Mouse (Mus musculus) neural tube, embryonic 13.5 days (tissue): ENCODE data around the gene Bricd5. TPM values are rescaled to one million over a fixed set of nuclear protein-coding genes. Genes with fewer than 3 reads are reported as not detected.

Source experiments
- ATAC-seq: fragments of 200-750 bp; cut with Nextera tagmentation; 2 replicates; pipeline ENCODE4 v1.8.0; 2017; ENCODE audit warnings: low read depth, mild to moderate bottlenecking, moderate TSS enrichment, moderate library complexity
- H3K27ac ChIP-seq: fragments of 300-500 bp; sonication (generic); replicated peaks from 2 replicates; pipeline ENCODE4 v1.5.1; 2015; ENCODE audit warnings: moderate library complexity, mild to moderate bottlenecking, inconsistent platforms
- H3K27me3 ChIP-seq: fragments of 300-500 bp; sonication (generic); 2 replicates; pipeline ENCODE4 v1.6.1; 2015; ENCODE audit warnings: mild to moderate bottlenecking, inconsistent platforms
- H3K36me3 ChIP-seq: fragments of 300-500 bp; sonication (generic); 2 replicates; pipeline ENCODE4 v1.6.1; 2015; ENCODE audit warnings: mild to moderate bottlenecking, inconsistent platforms
- H3K4me1 ChIP-seq: fragments of 300-500 bp; sonication (generic); replicated peaks from 2 replicates; pipeline ENCODE4 v1.6.1; 2015; ENCODE audit warnings: inconsistent platforms
- H3K4me2 ChIP-seq: fragments of 300-500 bp; sonication (generic); 2 replicates; pipeline ENCODE4 v1.6.1; 2015; ENCODE audit warnings: inconsistent platforms, mild to moderate bottlenecking, moderate library complexity
- H3K4me3 ChIP-seq: fragments of 300-500 bp; sonication (generic); 2 replicates; pipeline ENCODE4 v1.5.1; 2015; ENCODE audit warnings: mild to moderate bottlenecking, inconsistent platforms
- H3K9ac ChIP-seq: fragments of 300-500 bp; sonication (generic); 2 replicates; pipeline ENCODE4 v1.6.1; 2015; ENCODE audit warnings: moderate library complexity, mild to moderate bottlenecking, inconsistent platforms
- H3K9me3 ChIP-seq: fragments of 300-500 bp; sonication (generic); 2 replicates; pipeline ENCODE4 v1.6.1; 2016; ENCODE audit warnings: inconsistent platforms
- WGBS: fragments of 180-500 bp; shearing (Covaris S2); methylation state at CpG from one replicate; pipeline ENCODE4 v1.1.7; 2015; 5-methylcytosine and 5-hydroxymethylcytosine counted together
- polyA plus RNA-seq: library from polyadenylated mRNA; unstranded; fragments of >200 nt; fragmentation: Nextera tagmentation; extraction: Ambion mirVana; gene quantifications from 2 replicates; pipeline ENCODE4 v1.2.1, GENCODE M21; 2015

The Bricd5 gene
- polyA plus RNA-seq, 1 experiment from 2014 or later = not detected

GRCm38 (mm10) chr17:24468636-24469246 is 4.9 kb upstream of the Bricd5 start:
- Histone ChIP-seq H3K4me2 (no peak overlapping the region), H3K4me3 (no peak overlapping the region), H3K4me1 (peaks cover 35% of the 10 kb centered on the region), H3K27me3 (no peaks in the 10 kb centered on the region), H3K36me3 (peaks cover 9% of the 10 kb centered on the region), H3K27ac (no peak overlapping the region), H3K9me3 (no peaks in the 10 kb centered on the region), H3K9ac (no peak overlapping the region)
- no peak for ATAC-seq
- 85% methylated on average over 5 of the region's 5 CpGs for WGBS

- peak overlapping the region; percentile 73 for H3K9ac ChIP-seq
- peak overlapping the region; percentile 100 for H3K4me2 ChIP-seq
Measured at GRCm38 (mm10) chr17:24469336-24469909, 4.3 kb upstream of the Bricd5 start.

GRCm38 (mm10) chr17:24469910-24470602 is 3.6 kb upstream of the Bricd5 start, which contains the start of the genes E4f1 and Pgp:
Gene E4f1 (minus strand): TSS chr17:24470313.
Gene Pgp (plus strand): TSS chr17:24470392.
- peak within 1 kb of the TSS; percentile 100 for H3K4me2 ChIP-seq
- peak within 1 kb of the TSS; percentile 91 for H3K27ac ChIP-seq
- H3K4me1 ChIP-seq = peaks cover 48% of the 10 kb centered on the region
- peak within 1 kb of the TSS; percentile 90 for H3K9ac ChIP-seq
- peaks cover 23% of the 10 kb centered on the region for H3K36me3 ChIP-seq
- peak within 1 kb of the TSS; percentile 91 for H3K4me3 ChIP-seq
- ATAC-seq = peak; percentile 98
- WGBS = under 1% methylated on average over 75 of the region's 75 CpGs
- no peaks in the 10 kb centered on the region for H3K27me3 ChIP-seq
- no peaks in the 10 kb centered on the region for H3K9me3 ChIP-seq

More at GRCm38 (mm10) chr17:24469336-24469909, 4.3 kb upstream of the Bricd5 start:
- no peak for ATAC-seq
- Histone ChIP-seq H3K4me1 (peaks cover 42% of the 10 kb centered on the region), H3K9me3 (no peaks in the 10 kb centered on the region), H3K4me3 (peak overlapping the region; percentile 91), H3K36me3 (peaks cover 16% of the 10 kb centered on the region), H3K27me3 (no peaks in the 10 kb centered on the region), H3K27ac (peak overlapping the region; percentile 91)
- 18% methylated on average over 7 of the region's 7 CpGs for WGBS

GRCm38 (mm10) chr17:24470701-24471527 is 2.8 kb upstream of the Bricd5 start:
- Histone ChIP-seq H3K4me3 (peak overlapping the region; percentile 91), H3K27ac (peak overlapping the region; percentile 91), H3K36me3 (peaks cover 31% of the 10 kb centered on the region), H3K27me3 (no peaks in the 10 kb centered on the region), H3K4me2 (peak overlapping the region; percentile 100), H3K9ac (peak overlapping the region; percentile 90), H3K9me3 (no peaks in the 10 kb centered on the region), H3K4me1 (peaks cover 49% of the 10 kb centered on the region)
- 1% methylated on average over 66 of the region's 68 CpGs for WGBS
- peak; percentile 44 for ATAC-seq

- Histone ChIP-seq H3K4me2 (peak overlapping the region; percentile 100), H3K4me3 (peak overlapping the region; percentile 91), H3K9me3 (no peaks in the 10 kb centered on the region), H3K4me1 (peaks cover 53% of the 10 kb centered on the region), H3K27ac (no peak overlapping the region), H3K27me3 (no peaks in the 10 kb centered on the region), H3K9ac (peak overlapping the region; percentile 90), H3K36me3 (peaks cover 47% of the 10 kb centered on the region)
- ATAC-seq = no peak
- 73% methylated on average over 4 of the region's 4 CpGs for WGBS
Measured at GRCm38 (mm10) chr17:24472512-24472911, 1.2 kb upstream of the Bricd5 start.

- no peak for ATAC-seq
- Histone ChIP-seq H3K9ac (no peak overlapping the region), H3K4me3 (no peak overlapping the region), H3K4me2 (no peak overlapping the region), H3K4me1 (peaks cover 60% of the 10 kb centered on the region), H3K27ac (0 out of 2 replicates have a peak overlapping the region, but pooled peaks have one; percentile 28), H3K27me3 (no peaks in the 10 kb centered on the region), H3K9me3 (no peaks in the 10 kb centered on the region), H3K36me3 (peaks cover 47% of the 10 kb centered on the region)
- WGBS = 76% methylated on average over 5 of the region's 5 CpGs
Measured at GRCm38 (mm10) chr17:24474557-24474956, 873 bp downstream of the Bricd5 start.

- no peak overlapping the region for H3K27ac ChIP-seq
- WGBS = 96% methylated on average over 6 of the region's 6 CpGs
- peaks cover 67% of the 10 kb centered on the region for H3K4me1 ChIP-seq
- H3K9ac ChIP-seq = no peak overlapping the region
- H3K36me3 ChIP-seq = peaks cover 47% of the 10 kb centered on the region
- H3K9me3 ChIP-seq = no peaks in the 10 kb centered on the region
- H3K4me2 ChIP-seq = no peak overlapping the region
- no peak for ATAC-seq
- H3K27me3 ChIP-seq = no peaks in the 10 kb centered on the region
- H3K4me3 ChIP-seq = no peak overlapping the region
Measured at GRCm38 (mm10) chr17:24475586-24475985, 1.9 kb downstream of the Bricd5 start.

GRCm38 (mm10) chr17:24476022-24476776 is 2.5 kb downstream of the Bricd5 start:
- no peaks in the 10 kb centered on the region for H3K9me3 ChIP-seq
- H3K4me2 ChIP-seq = no peak overlapping the region
- WGBS = 94% methylated on average over 10 of the region's 10 CpGs
- H3K27ac ChIP-seq = no peak overlapping the region
- H3K9ac ChIP-seq = no peak overlapping the region
- H3K4me3 ChIP-seq = no peak overlapping the region
- no peak for ATAC-seq
- H3K27me3 ChIP-seq = no peaks in the 10 kb centered on the region
- H3K36me3 ChIP-seq = peaks cover 47% of the 10 kb centered on the region
- peaks cover 61% of the 10 kb centered on the region for H3K4me1 ChIP-seq

GRCm38 (mm10) chr17:24477053-24477984 is 3.6 kb downstream of the Bricd5 start:
- Histone ChIP-seq H3K9ac (peak overlapping the region; percentile 83), H3K9me3 (no peaks in the 10 kb centered on the region), H3K4me2 (peak overlapping the region; percentile 64; the same call in 1 of the 2 replicates), H3K27ac (no peak overlapping the region), H3K4me3 (peak overlapping the region; percentile 71), H3K36me3 (peaks cover 47% of the 10 kb centered on the region), H3K27me3 (no peaks in the 10 kb centered on the region), H3K4me1 (peaks cover 50% of the 10 kb centered on the region)
- ATAC-seq = no peak
- WGBS = 94% methylated on average over 20 of the region's 20 CpGs

GRCm38 (mm10) chr17:24477985-24478600 is 4.4 kb downstream of the Bricd5 start:
- peak overlapping the region; percentile 71 for H3K4me3 ChIP-seq
- H3K9ac ChIP-seq = peak overlapping the region; percentile 83
- H3K4me1 ChIP-seq = peaks cover 42% of the 10 kb centered on the region
- no peaks in the 10 kb centered on the region for H3K9me3 ChIP-seq
- WGBS = 55% methylated on average over 11 of the region's 11 CpGs
- ATAC-seq = peak; percentile 23; the same call in 1 of the 2 replicates
- peak overlapping the region; percentile 98; the same call in 1 of the 2 replicates for H3K27ac ChIP-seq
- peak overlapping the region; percentile 64 for H3K4me2 ChIP-seq
- H3K36me3 ChIP-seq = peaks cover 43% of the 10 kb centered on the region
- no peaks in the 10 kb centered on the region for H3K27me3 ChIP-seq
